Mouse (Mus musculus) hindbrain, postnatal 0 days (tissue): Measurements from ENCODE around the gene Ehmt1. TPM values are rescaled to one million over a fixed set of nuclear protein-coding genes. Genes with fewer than 3 reads are reported as not detected.
A peak's percentile ranks its signal among the peaks of the same experiment; 100 is the strongest.

Source experiments
- ATAC-seq: fragments of 200-750 bp; cut with Nextera tagmentation; 2 replicates; pipeline ENCODE4 v1.8.0; 2017; ENCODE audit warnings: mild to moderate bottlenecking, moderate TSS enrichment, moderate library complexity
- DNase-seq: peaks from one replicate; pipeline ENCODE4 v3.0.0-alpha.2; 2015; ENCODE audit warnings: low spot score
- H3K27ac ChIP-seq: fragments of 300-500 bp; sonication (generic); 2 replicates; pipeline ENCODE4 v1.5.1; 2014; ENCODE audit warnings: mild to moderate bottlenecking
- H3K27me3 ChIP-seq: fragments of 300-500 bp; sonication (generic); 2 replicates; pipeline ENCODE4 v1.6.1; 2014; ENCODE audit warnings: low read length, mixed read lengths; ENCODE audit not compliant: insufficient read depth
- H3K36me3 ChIP-seq: fragments of 300-500 bp; sonication (generic); 2 replicates; pipeline ENCODE4 v1.6.1; 2014; ENCODE audit warnings: low read length, mixed read lengths; ENCODE audit not compliant: insufficient read depth
- H3K4me1 ChIP-seq: fragments of 300-500 bp; sonication (generic); 2 replicates; pipeline ENCODE4 v1.6.1; 2014; ENCODE audit warnings: antibody characterized with exemption, low read length, mixed read lengths; ENCODE audit not compliant: insufficient read depth
- H3K4me2 ChIP-seq: fragments of 300-500 bp; sonication (generic); 2 replicates; pipeline ENCODE4 v1.6.1; 2014; ENCODE audit warnings: low read depth, mild to moderate bottlenecking, low read length, moderate library complexity, mixed read lengths
- H3K4me3 ChIP-seq: fragments of 300-500 bp; sonication (generic); 2 replicates; pipeline ENCODE4 v1.5.1; 2014; ENCODE audit warnings: low read length
- H3K9ac ChIP-seq: fragments of 300-500 bp; sonication (generic); replicated peaks from 2 replicates; pipeline ENCODE4 v1.6.1; 2014; ENCODE audit warnings: mild to moderate bottlenecking, low read length, moderate library complexity, mixed read lengths
- H3K9me3 ChIP-seq: fragments of 300-500 bp; sonication (generic); 2 replicates; pipeline ENCODE4 v1.6.1; 2016; ENCODE audit warnings: low read length, mixed read lengths
- CTCF ChIP-seq: IDR thresholded peaks from 2 replicates; pipeline ENCODE4 v1.5.1; 2016; ENCODE audit warnings: antibody characterized with exemption, control low read depth, low read depth
- WGBS: fragments of 180-500 bp; shearing (Covaris S2); extraction: QIAGEN DNeasy Blood & Tissue Kit; methylation state at CpG from one replicate; pipeline ENCODE4 v1.1.7; 2014; 5-methylcytosine and 5-hydroxymethylcytosine counted together
- microRNA-seq, 2 experiments: library from miRNA; unstranded; fragments of <30 nt; microRNA quantifications; one replicate each; pipeline ENCODE4; 2016
- polyA plus RNA-seq: library from polyadenylated mRNA; unstranded; fragments of >200 nt; fragmentation: Nextera tagmentation; extraction: Ambion mirVana; gene quantifications from 2 replicates; pipeline ENCODE4 v1.2.1, GENCODE M21; 2015
- total RNA-seq: library from RNA; depleted of rRNA; stranded (reverse); fragments of >200 nt; gene quantifications from 2 replicates; pipeline ENCODE4 v1.2.3, GENCODE M21; 2014; rRNA removed

Gene Ehmt1
- total and polyA plus RNA-seq, 2 experiments from 2014 or later: 61.8 to 79.8 TPM

DNA sequence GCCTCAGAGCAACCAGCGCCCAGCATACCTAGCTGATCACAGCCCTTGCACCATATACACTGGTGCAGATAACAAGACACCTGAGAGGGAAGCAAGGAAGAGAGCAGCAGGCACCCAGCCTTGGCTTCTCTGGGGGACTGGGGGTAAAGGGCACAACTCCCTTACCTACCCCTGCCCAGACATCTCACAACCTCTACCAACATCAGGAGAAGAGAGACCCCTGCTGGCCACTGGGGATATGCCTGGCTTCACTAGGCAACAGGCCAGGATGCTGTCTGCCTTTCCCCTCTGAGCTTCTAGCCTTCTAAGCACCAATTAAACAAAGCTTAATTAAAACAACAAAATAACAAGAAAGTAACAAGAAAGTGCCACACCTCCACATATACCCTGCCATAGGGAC is 164.1 kb downstream of the Ehmt1 start:
- no peak overlapping the region for H3K4me3 ChIP-seq
- H3K27me3 ChIP-seq: no peaks in the 10 kb centered on the region
- H3K27ac ChIP-seq: no peak overlapping the region
- H3K36me3 ChIP-seq: peaks cover 20% of the 10 kb centered on the region
- no peaks in the 10 kb centered on the region for H3K4me1 ChIP-seq
- ATAC-seq (no peak), DNase-seq (peak; percentile 69)
- no peak overlapping the region for H3K4me2 ChIP-seq
- TF ChIP-seq CTCF: peak; percentile 81
- WGBS: 100% methylated on average over 1 of the region's 1 CpGs
- no peaks in the 10 kb centered on the region for H3K9me3 ChIP-seq
- H3K9ac ChIP-seq: no peak overlapping the region

DNA sequence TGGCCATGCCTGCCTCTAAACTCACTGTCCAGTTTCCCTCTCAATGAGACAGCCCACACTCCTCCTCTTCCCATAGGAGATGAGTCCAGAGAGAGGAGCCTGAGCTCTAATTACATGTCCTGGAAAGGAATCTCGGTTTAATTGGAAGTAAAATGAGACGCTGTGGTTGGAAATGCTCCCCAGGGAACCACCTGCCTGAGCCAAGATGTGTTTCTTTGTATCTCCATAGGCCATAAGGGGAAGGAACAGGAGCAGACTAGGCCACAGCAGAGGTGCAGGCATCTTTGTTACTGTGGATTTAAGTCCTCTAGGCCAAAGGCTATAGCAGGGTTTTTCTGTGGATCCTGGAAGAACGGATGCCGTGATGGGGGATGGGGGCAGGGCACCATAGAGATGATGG is 166.8 kb downstream of the Ehmt1 start:
- WGBS: 67% methylated on average over 4 of the region's 4 CpGs
- DNase-seq (no peak), ATAC-seq (no peak)
- TF ChIP-seq CTCF: no peak
- Histone ChIP-seq H3K4me1 (no peaks in the 10 kb centered on the region), H3K27ac (no peak overlapping the region), H3K4me3 (no peak overlapping the region), H3K9me3 (no peaks in the 10 kb centered on the region), H3K4me2 (no peak overlapping the region), H3K27me3 (no peaks in the 10 kb centered on the region), H3K9ac (no peak overlapping the region), H3K36me3 (peaks cover 25% of the 10 kb centered on the region)

DNA sequence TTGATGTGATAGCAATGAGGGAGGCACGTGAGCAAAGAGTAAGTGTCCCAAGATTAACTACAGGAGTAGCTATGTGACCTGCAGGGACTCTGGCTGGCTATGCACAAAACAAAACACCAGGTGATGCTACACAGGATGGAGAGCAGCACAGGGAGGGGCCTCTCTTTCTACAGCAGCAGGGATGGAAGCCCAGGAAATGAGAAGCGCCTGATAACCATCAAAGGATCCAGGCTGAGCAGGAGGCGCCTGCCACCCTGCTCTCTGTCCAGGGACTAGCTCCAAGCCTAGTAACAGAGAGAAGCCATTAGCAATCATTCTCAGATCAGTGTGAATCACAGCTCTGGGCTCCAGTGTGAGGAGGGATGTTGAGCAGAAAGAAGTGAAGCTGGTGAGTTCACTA is 169.4 kb downstream of the Ehmt1 start:
- TF ChIP-seq CTCF: no peak
- DNase-seq: no peak
- 70% methylated on average over 3 of the region's 3 CpGs for WGBS
- no peak overlapping the region for H3K27ac ChIP-seq
- H3K4me2 ChIP-seq: no peak overlapping the region
- no peaks in the 10 kb centered on the region for H3K9me3 ChIP-seq
- peaks cover 13% of the 10 kb centered on the region for H3K36me3 ChIP-seq
- no peak overlapping the region for H3K9ac ChIP-seq
- no peaks in the 10 kb centered on the region for H3K27me3 ChIP-seq
- ATAC-seq: no peak
- no peak overlapping the region for H3K4me3 ChIP-seq
- no peaks in the 10 kb centered on the region for H3K4me1 ChIP-seq

DNA sequence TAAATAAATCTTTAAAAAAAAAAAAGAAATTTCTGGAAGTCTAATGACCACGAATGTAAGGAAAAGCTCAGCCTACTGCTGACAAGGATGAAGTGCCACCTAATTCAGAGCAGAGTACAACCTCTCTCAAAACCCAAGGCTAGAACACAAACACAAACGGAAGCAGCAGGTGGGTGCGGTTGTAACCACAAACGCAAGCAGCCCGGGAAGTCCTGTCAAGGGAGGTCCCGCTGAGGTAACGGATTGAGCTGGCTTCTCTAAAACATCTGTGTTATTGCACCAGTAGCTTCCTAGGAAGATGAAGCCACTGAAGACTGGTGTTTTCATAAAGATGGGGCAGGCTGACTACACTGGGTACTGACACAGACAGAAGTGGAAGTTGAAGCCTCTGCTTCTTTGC is 171.5 kb downstream of the Ehmt1 start:
- peaks cover 13% of the 10 kb centered on the region for H3K36me3 ChIP-seq
- no peak overlapping the region for H3K27ac ChIP-seq
- WGBS: 75% methylated on average over 7 of the region's 7 CpGs
- 0 out of 2 replicates have a peak, but pooled peaks cover 4% of the 10 kb centered on the region for H3K4me1 ChIP-seq
- H3K4me3 ChIP-seq: no peak overlapping the region
- no peak overlapping the region for H3K9ac ChIP-seq
- no peaks in the 10 kb centered on the region for H3K9me3 ChIP-seq
- H3K4me2 ChIP-seq: no peak overlapping the region
- ATAC-seq (no peak), DNase-seq (no peak)
- H3K27me3 ChIP-seq: no peaks in the 10 kb centered on the region
- no peak for TF ChIP-seq CTCF

Small RNA genes within 50 kb of the gene (microRNA-seq; reads per million reads assigned to microRNA genes)
- 0 reads per million in 2 experiments for gene Gm22875

Other genes starting within 250 kb of the Ehmt1 start
- 94.0 and 103 TPM in 2 replicates for gene Cacna1b, start 156.5 kb downstream of the Ehmt1 start, total RNA-seq
- gene Cacna1b, start 156.5 kb downstream of the Ehmt1 start, polyA plus RNA-seq: 10.1 and 11.8 TPM in 2 replicates
- gene Arrdc1, start 15.6 kb upstream of the Ehmt1 start, total RNA-seq: 78.8 and 80.7 TPM in 2 replicates
- 39.8 and 41.9 TPM in 2 replicates for gene Arrdc1, start 15.6 kb upstream of the Ehmt1 start, polyA plus RNA-seq
- gene Zmynd19, start 30.2 kb upstream of the Ehmt1 start, total RNA-seq: 23.2 and 25.6 TPM in 2 replicates
- gene Zmynd19, start 30.2 kb upstream of the Ehmt1 start, polyA plus RNA-seq: 19.2 and 21.0 TPM in 2 replicates
- gene Dph7, start 42.8 kb upstream of the Ehmt1 start, total RNA-seq: 38.9 and 45.8 TPM in 2 replicates
- 32.1 and 35.7 TPM in 2 replicates for gene Dph7, start 42.8 kb upstream of the Ehmt1 start, polyA plus RNA-seq
- gene Mrpl41, start 55.5 kb upstream of the Ehmt1 start, total RNA-seq: 52.0 and 52.7 TPM in 2 replicates
- gene Mrpl41, start 55.5 kb upstream of the Ehmt1 start, polyA plus RNA-seq: 197 and 201 TPM in 2 replicates
- 6.7 and 7.6 TPM in 2 replicates for gene Pnpla7, start 56.4 kb upstream of the Ehmt1 start, total RNA-seq
- gene Pnpla7, start 56.4 kb upstream of the Ehmt1 start, polyA plus RNA-seq: 4.1 and 4.8 TPM in 2 replicates
- gene Nsmf, start 134.7 kb upstream of the Ehmt1 start, total RNA-seq: 254 and 279 TPM in 2 replicates
- 152 and 159 TPM in 2 replicates for gene Nsmf, start 134.7 kb upstream of the Ehmt1 start, polyA plus RNA-seq
- gene Entpd8, start 160.7 kb upstream of the Ehmt1 start, total RNA-seq: not detected in 2 replicates
- gene Entpd8, start 160.7 kb upstream of the Ehmt1 start, polyA plus RNA-seq: not detected in 2 replicates
- not detected in 2 replicates for gene Noxa1, start 175.5 kb upstream of the Ehmt1 start, total RNA-seq
- not detected in 2 replicates for gene Noxa1, start 175.5 kb upstream of the Ehmt1 start, polyA plus RNA-seq